Mouse (Mus musculus): ENCODE data around the gene Hnrnpd. TPM values are rescaled to one million over a fixed set of nuclear protein-coding genes. Genes with fewer than 3 reads are reported as not detected.

Hnrnpd gene
- total RNA-seq (2018; cell fraction: chromatin; rRNA removed): 100 to 1,000 TPM; 119 to 354 (median 201) TPM
- total RNA-seq (2018; cell fraction: cytosol; rRNA removed): 100 to 1,000 TPM; 115 to 167 (median 134) TPM
- 100 to 1,000 TPM; 112 to 271 (median 159) TPM for total RNA-seq (2018; cell fraction: nucleus; rRNA removed)
- polyA plus RNA-seq (2018): 128 to 349 TPM (median 265 TPM) in 3 replicates

DNA sequence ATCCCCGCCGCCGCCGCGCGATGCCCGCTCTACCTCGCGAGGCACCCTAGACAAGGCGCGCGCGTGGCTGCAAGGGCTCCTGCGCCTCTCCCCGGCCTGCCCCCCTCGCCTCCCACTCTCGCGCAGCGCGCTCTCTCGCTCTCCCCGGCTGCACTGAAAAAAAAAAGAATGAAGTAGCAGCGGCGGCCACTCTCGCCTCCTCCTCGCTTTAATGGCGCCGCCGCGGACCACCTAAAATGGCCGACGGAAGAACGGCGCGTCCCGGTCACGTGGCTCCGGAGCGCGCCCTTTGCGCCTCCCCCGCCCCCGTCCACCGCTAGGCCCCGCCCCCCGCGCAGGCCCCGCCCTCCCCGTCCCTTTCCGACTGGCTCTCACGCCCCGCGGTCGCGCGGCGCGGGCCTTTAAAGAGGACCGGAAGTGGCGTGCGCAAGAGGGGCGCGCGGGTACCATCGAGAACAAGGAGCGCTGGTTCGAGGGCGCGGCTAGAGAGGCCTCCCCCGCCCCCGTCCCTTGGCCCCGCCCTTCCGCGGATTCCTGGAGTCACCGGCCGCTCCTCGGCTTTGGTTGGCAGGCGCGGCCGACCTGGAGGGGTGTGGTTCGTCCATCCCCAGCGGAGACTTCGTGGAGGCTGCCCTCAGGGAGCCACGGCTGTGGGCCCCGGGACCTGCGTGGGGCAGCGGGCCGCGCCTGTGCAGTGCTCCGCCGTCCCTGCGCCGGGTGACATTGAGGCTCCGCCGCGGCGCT lies at the start of gene Hnrnpd, which contains the start of gene 4930524J08Rik:
Hnrnpd (minus strand) TSS at position 240 of the 744 bp plus-strand sequence.
4930524J08Rik (plus strand) TSS at position 363 of the 744 bp plus-strand sequence.
- H3K36me3 ChIP-seq (ENCODE audit: inconsistent target): no peaks in the 10 kb centered on the region
- peaks cover 42% of the 10 kb centered on the region for H3K79me2 ChIP-seq (ENCODE audit: inconsistent target)
- H3K27ac ChIP-seq: peak within 1 kb of the TSS; percentile 75
- 2% methylated on average over 77 of the region's 97 CpGs for WGBS (ENCODE audit: missing documents)
- peak within 1 kb of the TSS; percentile 85 for H3K4me3 ChIP-seq (ENCODE audit: inconsistent target)

DNA sequence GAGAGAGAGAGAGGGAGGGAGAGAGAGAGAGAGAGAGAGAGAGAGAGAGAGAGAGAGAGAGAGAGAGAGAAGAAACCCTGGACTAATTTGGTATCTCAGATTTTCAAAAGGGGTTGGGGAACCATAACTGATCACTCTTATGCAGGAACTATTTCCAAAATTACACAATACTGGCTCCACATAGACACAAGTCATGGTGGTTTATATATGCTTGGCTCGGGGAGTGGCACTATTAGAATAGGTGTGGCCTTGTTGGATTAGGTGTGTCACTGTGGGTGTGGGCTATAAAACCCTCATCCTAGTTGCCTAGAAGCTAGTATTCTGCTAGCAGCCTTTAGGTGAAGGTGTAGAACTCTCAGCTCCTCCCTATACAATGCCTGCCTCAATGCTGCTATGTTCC lies 46.1 kb upstream of the Hnrnpd start:
- no peaks in the 10 kb centered on the region for H3K79me2 ChIP-seq (ENCODE audit: inconsistent target)
- H3K36me3 ChIP-seq (ENCODE audit: inconsistent target): no peaks in the 10 kb centered on the region
- WGBS (ENCODE audit: missing documents): 29% methylated on average over 1 of the region's 1 CpGs
- no peak overlapping the region for H3K4me3 ChIP-seq (ENCODE audit: inconsistent target)
- H3K27ac ChIP-seq: no peak overlapping the region

DNA sequence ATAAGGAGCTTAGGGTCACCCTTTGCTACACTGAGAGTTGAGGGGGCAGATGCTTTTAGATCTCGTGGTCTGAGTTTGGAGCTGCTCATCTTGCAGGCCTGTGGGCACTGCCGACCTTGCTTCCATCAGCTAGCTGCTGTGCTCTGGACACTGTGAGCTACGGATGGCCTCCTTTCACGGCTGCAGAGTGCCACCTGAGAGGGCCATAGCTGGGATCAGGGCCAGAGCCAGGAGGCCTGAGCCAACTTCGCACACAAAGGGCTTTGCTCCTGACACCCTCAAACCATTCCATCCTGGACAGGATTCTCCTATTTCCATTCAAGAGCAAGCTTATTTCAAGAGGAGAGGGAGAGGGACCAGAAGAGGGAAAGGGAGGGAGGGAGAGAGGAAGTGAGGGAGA lies 45.7 kb upstream of the Hnrnpd start:
- 78% methylated on average over 5 of the region's 5 CpGs for WGBS (ENCODE audit: missing documents)
- H3K4me3 ChIP-seq (ENCODE audit: inconsistent target): no peak overlapping the region
- no peaks in the 10 kb centered on the region for H3K36me3 ChIP-seq (ENCODE audit: inconsistent target)
- H3K79me2 ChIP-seq (ENCODE audit: inconsistent target): no peaks in the 10 kb centered on the region
- no peak overlapping the region for H3K27ac ChIP-seq

DNA sequence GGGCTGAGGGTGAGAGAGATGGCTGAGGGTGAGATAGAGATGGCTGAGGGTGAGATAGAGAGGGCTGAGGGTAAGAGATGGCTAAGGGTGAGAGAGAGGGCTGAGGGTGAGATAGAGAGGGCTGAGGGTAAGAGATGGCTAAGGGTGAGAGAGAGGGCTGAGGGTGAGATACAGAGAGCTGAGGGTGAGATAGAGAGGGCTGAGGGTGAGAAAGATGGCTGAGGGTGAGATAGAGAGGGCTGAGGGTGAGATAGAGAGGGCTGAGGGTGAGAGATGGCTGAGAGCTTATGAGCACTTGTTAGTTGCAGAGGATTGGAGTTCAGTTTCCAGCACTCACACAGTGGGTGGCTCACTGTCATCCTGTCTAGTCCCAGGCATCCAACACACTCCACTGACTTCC lies 41.4 kb upstream of the Hnrnpd start:
- Histone ChIP-seq H3K4me3 (ENCODE audit: inconsistent target) (no peak overlapping the region), H3K79me2 (ENCODE audit: inconsistent target) (no peaks in the 10 kb centered on the region), H3K27ac (no peak overlapping the region), H3K36me3 (ENCODE audit: inconsistent target) (no peaks in the 10 kb centered on the region)

DNA sequence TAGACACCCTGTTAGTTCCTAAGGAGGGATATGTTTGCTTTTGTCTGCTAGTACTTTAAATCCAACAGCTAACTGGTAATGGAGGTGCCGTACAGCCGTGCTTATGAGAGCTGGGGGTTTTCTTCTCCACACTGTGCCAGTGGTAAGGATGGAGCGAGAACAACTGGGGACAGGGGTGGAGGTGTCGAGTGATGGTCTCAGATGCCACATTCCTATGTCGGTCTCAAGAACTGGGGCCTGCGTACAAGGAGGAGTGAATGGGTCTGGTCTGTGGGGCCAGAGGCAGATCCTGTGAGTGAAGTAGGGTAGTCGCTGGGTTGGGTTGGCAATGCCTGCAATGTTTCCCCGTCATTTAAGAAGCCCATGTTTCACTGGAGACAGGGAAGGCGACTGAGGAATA lies 33.9 kb upstream of the Hnrnpd start:
- Histone ChIP-seq H3K36me3 (ENCODE audit: inconsistent target) (no peaks in the 10 kb centered on the region), H3K79me2 (ENCODE audit: inconsistent target) (no peaks in the 10 kb centered on the region), H3K4me3 (ENCODE audit: inconsistent target) (no peak overlapping the region), H3K27ac (no peak overlapping the region)
- WGBS (ENCODE audit: missing documents): 96% methylated on average over 9 of the region's 9 CpGs

DNA sequence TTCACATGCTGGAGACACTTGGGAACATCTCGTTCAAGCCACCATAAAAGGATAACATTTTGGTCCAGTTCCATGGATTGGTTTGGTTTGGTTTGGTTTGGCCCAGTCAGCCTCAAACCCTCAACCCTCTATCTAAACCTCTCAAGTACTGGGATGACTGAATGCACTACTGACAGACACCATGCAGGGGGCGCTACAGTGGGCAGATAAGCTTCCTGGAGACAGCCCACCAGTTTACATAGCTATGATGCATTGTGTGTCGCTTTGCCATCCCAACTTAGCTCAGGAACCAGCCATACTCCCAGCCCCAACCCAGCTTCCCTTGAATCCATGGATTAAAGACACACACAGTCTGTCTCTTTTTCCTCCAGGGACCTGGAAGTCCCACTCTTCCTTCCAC lies 29.7 kb upstream of the Hnrnpd start:
- Histone ChIP-seq H3K27ac (no peak overlapping the region), H3K4me3 (ENCODE audit: inconsistent target) (no peak overlapping the region), H3K36me3 (ENCODE audit: inconsistent target) (no peaks in the 10 kb centered on the region), H3K79me2 (ENCODE audit: inconsistent target) (no peaks in the 10 kb centered on the region)
- 72% methylated on average over 3 of the region's 3 CpGs for WGBS (ENCODE audit: missing documents)

DNA sequence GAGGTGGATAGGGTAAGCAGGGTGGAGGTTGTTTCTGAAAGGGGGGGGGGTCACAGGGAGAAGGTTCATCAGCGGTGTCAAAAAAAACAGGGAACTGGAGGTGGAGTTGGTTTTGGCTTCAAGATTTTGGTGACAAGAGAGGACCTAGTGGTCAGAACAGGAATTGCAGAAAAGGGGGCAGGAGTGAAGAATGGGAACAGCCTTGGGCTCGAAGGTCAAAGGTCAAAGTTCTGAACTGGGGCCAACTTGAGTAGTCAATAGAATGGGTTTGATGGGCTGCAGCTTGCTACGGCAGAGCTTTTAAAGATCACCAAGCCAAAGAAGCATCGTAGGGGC lies 28.3 kb upstream of the Hnrnpd start:
- Histone ChIP-seq H3K36me3 (ENCODE audit: inconsistent target) (no peaks in the 10 kb centered on the region), H3K4me3 (ENCODE audit: inconsistent target) (no peak overlapping the region), H3K79me2 (ENCODE audit: inconsistent target) (no peaks in the 10 kb centered on the region), H3K27ac (no peak overlapping the region)
- WGBS (ENCODE audit: missing documents): 90% methylated on average over 4 of the region's 4 CpGs

DNA sequence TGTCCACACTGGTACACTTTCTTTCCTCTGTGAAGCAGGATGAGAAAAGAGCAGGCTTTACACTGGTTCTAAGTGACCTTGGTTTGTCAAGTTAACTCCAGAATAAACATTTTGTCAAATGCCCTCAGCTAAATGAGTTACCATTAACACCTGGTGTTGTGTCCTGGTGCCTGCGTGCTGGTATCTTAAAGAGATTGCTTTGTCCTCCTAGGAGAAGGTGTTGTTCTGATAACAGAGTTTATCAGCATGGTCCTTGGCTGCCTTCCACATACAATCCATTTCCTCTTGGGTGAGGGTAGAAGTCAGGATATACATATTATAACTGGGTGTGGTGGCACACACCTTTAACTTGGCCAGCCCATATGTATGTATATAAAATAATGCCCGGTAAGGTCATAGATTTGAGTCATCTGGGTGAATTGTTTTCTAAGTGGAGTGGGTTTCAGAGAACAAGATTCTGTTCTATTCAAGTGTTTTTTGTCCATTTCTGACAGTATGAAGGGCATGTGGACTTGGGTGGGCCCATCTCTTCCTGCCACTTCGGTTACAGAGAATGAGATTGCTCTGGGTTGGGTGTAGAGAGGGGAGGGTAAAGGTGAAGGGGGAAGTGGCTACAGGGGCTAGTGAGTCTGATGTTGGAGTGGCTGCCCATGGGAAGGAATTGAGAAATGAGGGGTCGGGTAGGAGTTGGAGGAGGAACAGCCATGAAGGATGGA lies 27.7 kb upstream of the Hnrnpd start:
- 81% methylated on average over 4 of the region's 4 CpGs for WGBS (ENCODE audit: missing documents)
- Histone ChIP-seq H3K79me2 (ENCODE audit: inconsistent target) (no peaks in the 10 kb centered on the region), H3K4me3 (ENCODE audit: inconsistent target) (no peak overlapping the region), H3K36me3 (ENCODE audit: inconsistent target) (no peaks in the 10 kb centered on the region), H3K27ac (no peak overlapping the region)

DNA sequence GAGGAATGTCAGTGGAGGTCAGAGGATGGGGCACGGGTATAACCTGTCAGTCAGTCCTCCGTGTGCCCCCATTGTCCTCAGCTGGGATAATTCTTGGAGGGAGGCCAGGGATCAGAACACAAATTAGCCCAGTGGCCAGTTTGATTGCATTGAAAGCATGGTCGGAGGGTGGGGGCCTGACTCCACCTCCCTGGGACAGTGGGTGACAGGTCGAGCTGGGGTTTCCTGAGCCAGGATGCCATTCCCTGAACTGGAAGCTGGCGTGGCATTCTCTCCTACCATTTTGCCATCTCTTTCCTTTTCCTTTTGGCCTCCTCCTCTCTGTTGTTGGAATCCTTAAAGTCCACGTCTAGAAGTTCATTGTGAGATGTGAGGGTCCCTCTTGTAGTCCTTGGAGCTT lies 27.2 kb upstream of the Hnrnpd start:
- no peak overlapping the region for H3K27ac ChIP-seq
- 95% methylated on average over 5 of the region's 6 CpGs for WGBS (ENCODE audit: missing documents)
- H3K36me3 ChIP-seq (ENCODE audit: inconsistent target): no peaks in the 10 kb centered on the region
- H3K4me3 ChIP-seq (ENCODE audit: inconsistent target): no peak overlapping the region
- H3K79me2 ChIP-seq (ENCODE audit: inconsistent target): no peaks in the 10 kb centered on the region

DNA sequence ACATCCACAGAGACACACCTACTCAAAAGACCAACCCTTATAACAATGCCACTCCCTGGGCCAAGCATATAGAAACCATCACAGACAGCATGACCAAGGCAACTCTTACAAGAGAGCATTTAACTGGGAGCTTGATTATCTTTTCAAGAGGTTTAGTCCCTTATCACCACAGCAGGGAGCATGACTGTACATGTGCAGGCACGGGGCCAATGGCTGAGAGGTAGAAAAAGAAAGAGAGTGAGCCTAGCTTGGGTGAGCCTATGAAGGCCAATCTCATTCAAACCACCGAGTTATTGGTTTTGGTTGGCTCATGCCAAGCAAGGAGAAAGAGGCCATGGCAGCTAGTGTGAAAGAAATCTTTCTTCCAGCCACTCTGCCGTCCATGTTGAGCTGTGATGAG lies 26.7 kb upstream of the Hnrnpd start:
- H3K79me2 ChIP-seq (ENCODE audit: inconsistent target): no peaks in the 10 kb centered on the region
- no peak overlapping the region for H3K4me3 ChIP-seq (ENCODE audit: inconsistent target)
- no peak overlapping the region for H3K27ac ChIP-seq
- H3K36me3 ChIP-seq (ENCODE audit: inconsistent target): no peaks in the 10 kb centered on the region
- 78% methylated on average over 3 of the region's 3 CpGs for WGBS (ENCODE audit: missing documents)

DNA sequence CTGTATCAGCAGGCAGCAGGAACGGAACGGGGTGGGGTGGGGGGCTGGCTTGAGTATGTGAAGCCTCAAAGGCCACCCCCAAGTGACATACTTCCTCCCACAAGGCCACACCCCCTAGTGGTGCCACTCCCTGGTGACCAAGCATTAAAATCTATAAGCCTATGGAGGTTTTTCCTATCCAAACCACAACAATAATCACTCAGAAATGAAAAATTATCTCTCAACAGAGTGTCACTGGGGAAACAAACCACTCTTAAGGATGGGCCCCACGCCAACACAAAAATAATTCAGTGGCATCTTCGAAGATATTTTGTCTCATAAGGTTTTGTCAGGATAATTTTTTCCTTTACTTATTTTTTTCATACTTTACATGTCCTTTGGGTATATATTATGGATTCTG lies 25.2 kb upstream of the Hnrnpd start:
- Histone ChIP-seq H3K4me3 (ENCODE audit: inconsistent target) (no peak overlapping the region), H3K79me2 (ENCODE audit: inconsistent target) (no peaks in the 10 kb centered on the region), H3K36me3 (ENCODE audit: inconsistent target) (no peaks in the 10 kb centered on the region), H3K27ac (no peak overlapping the region)
- WGBS (ENCODE audit: missing documents): 98% methylated on average over 4 of the region's 4 CpGs

DNA sequence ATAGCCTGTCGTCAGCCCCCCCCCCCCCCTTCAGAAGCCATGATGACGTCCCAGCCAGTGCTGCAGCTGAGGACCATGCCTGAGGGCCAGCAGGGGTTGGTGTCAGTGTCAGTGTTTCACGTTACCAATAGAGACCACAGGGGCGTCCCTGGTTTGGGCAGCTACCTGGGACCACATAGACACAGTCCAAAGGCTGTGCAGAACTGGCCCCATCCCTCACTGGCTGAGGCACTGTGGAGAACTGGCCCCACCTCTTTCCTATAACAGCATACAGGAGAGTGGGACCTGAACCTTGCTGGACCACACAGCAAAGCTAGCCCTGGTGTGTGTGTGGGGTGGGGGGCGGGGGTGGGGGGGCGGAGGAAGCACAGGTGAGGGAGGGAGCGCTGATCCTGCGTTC lies 21.8 kb upstream of the Hnrnpd start:
- Histone ChIP-seq H3K27ac (no peak overlapping the region), H3K4me3 (ENCODE audit: inconsistent target) (no peak overlapping the region), H3K79me2 (ENCODE audit: inconsistent target) (no peaks in the 10 kb centered on the region), H3K36me3 (ENCODE audit: inconsistent target) (no peaks in the 10 kb centered on the region)
- WGBS (ENCODE audit: missing documents): 92% methylated on average over 5 of the region's 8 CpGs

DNA sequence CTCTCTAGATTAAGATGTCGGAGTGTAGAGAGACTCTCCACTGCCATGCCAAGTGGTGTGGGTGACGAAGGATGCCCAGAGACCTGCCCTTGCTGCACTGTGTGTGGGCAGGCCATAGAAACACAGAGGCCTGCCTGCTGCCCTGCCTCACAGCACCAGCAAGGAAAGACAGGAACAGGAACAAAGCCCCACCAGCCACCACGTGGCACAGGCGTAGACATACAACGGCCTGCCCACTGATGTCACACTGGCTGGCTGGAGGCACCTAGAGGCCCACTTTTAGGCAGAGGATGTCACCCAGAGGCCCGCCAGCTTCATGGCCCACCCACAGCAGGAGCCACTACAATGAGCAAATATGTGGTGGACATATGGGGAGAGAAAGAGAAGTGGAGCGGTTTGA lies 21.3 kb upstream of the Hnrnpd start:
- 80% methylated on average over 7 of the region's 7 CpGs for WGBS (ENCODE audit: missing documents)

DNA sequence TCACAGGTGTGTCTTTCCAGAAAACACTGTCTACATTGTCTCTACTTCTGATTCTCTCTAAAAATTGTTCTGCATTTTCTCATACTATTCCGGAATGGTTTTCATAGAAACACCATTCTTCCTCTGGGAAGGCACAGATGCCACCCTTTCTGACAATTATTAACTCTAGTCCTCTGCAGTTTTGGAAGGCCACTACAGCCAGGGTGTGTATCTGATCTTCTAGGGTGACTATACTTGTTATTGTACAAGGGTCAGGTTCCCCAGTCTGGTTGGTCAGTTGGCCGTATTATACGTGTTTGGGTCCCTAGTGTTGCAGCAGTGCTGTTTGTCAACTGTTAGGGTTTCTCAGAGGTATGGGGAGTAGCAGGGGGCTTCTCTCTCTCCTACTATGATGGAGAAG lies 15.9 kb upstream of the Hnrnpd start:
- Histone ChIP-seq H3K36me3 (ENCODE audit: inconsistent target) (no peaks in the 10 kb centered on the region), H3K4me3 (ENCODE audit: inconsistent target) (no peak overlapping the region), H3K79me2 (ENCODE audit: inconsistent target) (no peaks in the 10 kb centered on the region), H3K27ac (no peak overlapping the region)
- WGBS (ENCODE audit: missing documents): 95% methylated on average over 3 of the region's 3 CpGs

More for the DNA sequence above, 21.3 kb upstream of the Hnrnpd start:
- H3K36me3 ChIP-seq (ENCODE audit: inconsistent target): no peaks in the 10 kb centered on the region
- H3K27ac ChIP-seq: no peak overlapping the region
- H3K4me3 ChIP-seq (ENCODE audit: inconsistent target): no peak overlapping the region
- no peaks in the 10 kb centered on the region for H3K79me2 ChIP-seq (ENCODE audit: inconsistent target)

DNA sequence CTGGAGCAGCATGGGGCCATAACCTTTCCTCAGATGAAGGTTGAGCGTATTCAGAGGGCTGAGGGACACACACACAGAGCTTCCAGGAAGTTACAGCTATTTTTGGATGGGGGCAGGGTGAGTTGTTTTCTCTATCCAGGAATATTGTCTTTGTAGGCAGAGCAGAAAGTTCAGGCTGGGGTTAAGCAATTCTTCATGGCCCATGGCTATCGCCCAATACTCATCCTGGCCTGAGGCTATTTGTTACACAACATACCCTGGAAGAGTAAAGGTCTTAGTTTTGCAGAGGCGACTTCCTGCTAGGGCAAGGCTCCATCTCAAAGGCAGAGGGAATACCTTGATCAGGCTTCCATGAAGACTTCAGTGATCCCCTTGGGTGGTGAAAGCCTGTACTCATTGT lies 15.4 kb upstream of the Hnrnpd start:
- 94% methylated on average over 3 of the region's 3 CpGs for WGBS (ENCODE audit: missing documents)
- Histone ChIP-seq H3K4me3 (ENCODE audit: inconsistent target) (no peak overlapping the region), H3K36me3 (ENCODE audit: inconsistent target) (no peaks in the 10 kb centered on the region), H3K27ac (no peak overlapping the region), H3K79me2 (ENCODE audit: inconsistent target) (no peaks in the 10 kb centered on the region)

All from macrophage (primary cell).